Mouse (Mus musculus): ENCODE data around the gene Arid4b.
"Not testable (repeated sequence)": the region's sequence is repeated elsewhere in the genome, so short reads cannot be mapped to it uniquely, and the experiment has no call there.

The Arid4b gene

GRCm38 (mm10) chr13:14063013-14063941 is at the start of gene Arid4b, which contains the start of gene Ggps1:
Arid4b (plus strand) TSS chr13:14063232.
Ggps1 (minus strand) TSS chr13:14063488.
- peak; percentile 96 for DNase-seq (ENCODE audit: low read depth, low spot score)

GRCm38 (mm10) chr13:14014001-14014400 is 49.0 kb upstream of the Arid4b start:
- DNase-seq (ENCODE audit: low read depth, low spot score), result no peak

GRCm38 (mm10) chr13:14014540-14014939 is 48.5 kb upstream of the Arid4b start:
- DNase-seq (ENCODE audit: low read depth, low spot score), result no peak

- no peak for DNase-seq (ENCODE audit: low read depth, low spot score)
These were observed 47.4 kb upstream of the Arid4b start for GRCm38 (mm10) chr13:14015609-14016008.

- no peak for DNase-seq (ENCODE audit: low read depth, low spot score)
These were observed 44.7 kb upstream of the Arid4b start for GRCm38 (mm10) chr13:14018283-14018682.

GRCm38 (mm10) chr13:14018852-14019251 is 44.2 kb upstream of the Arid4b start:
- DNase-seq (ENCODE audit: low read depth, low spot score), result no peak

GRCm38 (mm10) chr13:14021417-14021816 is 41.6 kb upstream of the Arid4b start:
- DNase-seq (ENCODE audit: low read depth, low spot score), result not testable (repeated sequence)

GRCm38 (mm10) chr13:14025554-14025953 is 37.5 kb upstream of the Arid4b start:
- no peak for DNase-seq (ENCODE audit: low read depth, low spot score)

GRCm38 (mm10) chr13:14026154-14026820 is 36.7 kb upstream of the Arid4b start:
- DNase-seq (ENCODE audit: low read depth, low spot score), result no peak

- no peak for DNase-seq (ENCODE audit: low read depth, low spot score)
These were observed 29.5 kb upstream of the Arid4b start for GRCm38 (mm10) chr13:14033309-14034072.

GRCm38 (mm10) chr13:14034073-14034348 is 29.0 kb upstream of the Arid4b start:
- DNase-seq (ENCODE audit: low read depth, low spot score), result peak; percentile 87

- DNase-seq (ENCODE audit: low read depth, low spot score), result not testable (repeated sequence)
These were observed 27.7 kb upstream of the Arid4b start for GRCm38 (mm10) chr13:14035352-14035751.

GRCm38 (mm10) chr13:14035875-14036630 is 27.0 kb upstream of the Arid4b start:
- no peak for DNase-seq (ENCODE audit: low read depth, low spot score)

GRCm38 (mm10) chr13:14038911-14039291 is 24.1 kb upstream of the Arid4b start:
- DNase-seq (ENCODE audit: low read depth, low spot score), result no peak

- peak; percentile 84 for DNase-seq (ENCODE audit: low read depth, low spot score)
These were observed 23.6 kb upstream of the Arid4b start, which contains the start of gene Tbce for GRCm38 (mm10) chr13:14039292-14039965. Tbce (minus strand) TSS chr13:14039638.

GRCm38 (mm10) chr13:14040186-14040585 is 22.8 kb upstream of the Arid4b start:
- DNase-seq (ENCODE audit: low read depth, low spot score), result no peak

GRCm38 (mm10) chr13:14043851-14044250 is 19.2 kb upstream of the Arid4b start:
- no peak for DNase-seq (ENCODE audit: low read depth, low spot score)

GRCm38 (mm10) chr13:14044521-14044920 is 18.5 kb upstream of the Arid4b start:
- no peak for DNase-seq (ENCODE audit: low read depth, low spot score)

GRCm38 (mm10) chr13:14049878-14050277 is 13.2 kb upstream of the Arid4b start:
- DNase-seq (ENCODE audit: low read depth, low spot score), result no peak

GRCm38 (mm10) chr13:14056801-14057200 is 6.2 kb upstream of the Arid4b start:
- DNase-seq (ENCODE audit: low read depth, low spot score), result no peak

GRCm38 (mm10) chr13:14059582-14059981 is 3.5 kb upstream of the Arid4b start:
- no peak for DNase-seq (ENCODE audit: low read depth, low spot score)

Data from c-Kit-negative CD71-positive TER-119-positive erythroid progenitor cells, embryonic 14.5 days (primary cell).